Mouse (Mus musculus): Measurements from ENCODE around the gene C7. TPM values are rescaled to one million over a fixed set of nuclear protein-coding genes. Genes with fewer than 3 reads are reported as not detected.

Gene C7
- polyA plus RNA-seq (2015; fragmentation: Nextera tagmentation; extraction: Ambion mirVana): 0.05 and 0.06 TPM in 2 replicates

DNA sequence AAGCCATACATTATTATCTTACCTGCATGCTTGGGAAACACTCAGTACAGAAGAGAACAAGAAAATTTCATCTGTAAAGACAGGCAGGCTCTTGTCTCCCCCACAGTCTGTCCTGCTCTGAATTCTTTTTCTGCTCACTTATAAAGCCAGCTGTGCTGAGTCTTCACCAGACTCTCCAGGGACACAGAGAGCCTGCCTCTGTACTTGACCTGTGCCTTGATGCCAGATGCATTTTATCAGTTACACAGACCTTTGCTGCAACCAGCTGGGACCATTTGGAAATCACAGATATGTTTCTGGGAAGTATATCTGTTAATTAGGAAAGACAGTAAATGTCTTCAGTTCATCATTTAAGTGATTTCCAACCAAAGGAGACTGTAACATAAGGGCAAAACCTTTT lies at the start of gene C7:
Gene C7 (minus strand): TSS at position 106 of the 400 bp plus-strand sequence.
- Histone ChIP-seq H3K36me3 (ENCODE audit: control insufficient read depth, insufficient read depth, low read length) (no peaks in the 10 kb centered on the region), H3K9ac (ENCODE audit: low read depth, low read length) (no peak within 1 kb of the TSS), H3K27ac (ENCODE audit: low read length) (no peak within 1 kb of the TSS), H3K27me3 (replicated peaks; ENCODE audit: control insufficient read depth, insufficient read depth, low read length) (no peaks in the 10 kb centered on the region), H3K9me3 (ENCODE audit: control insufficient read depth, low read length) (peaks cover 6% of the 10 kb centered on the region; the same call in 1 of the 2 replicates), H3K4me1 (ENCODE audit: control insufficient read depth, insufficient read depth, low read length) (no peaks in the 10 kb centered on the region), H3K4me3 (ENCODE audit: low read length) (no peak within 1 kb of the TSS), H3K4me2 (ENCODE audit: low read depth, low read length) (no peak within 1 kb of the TSS)
- ATAC-seq: no peak

DNA sequence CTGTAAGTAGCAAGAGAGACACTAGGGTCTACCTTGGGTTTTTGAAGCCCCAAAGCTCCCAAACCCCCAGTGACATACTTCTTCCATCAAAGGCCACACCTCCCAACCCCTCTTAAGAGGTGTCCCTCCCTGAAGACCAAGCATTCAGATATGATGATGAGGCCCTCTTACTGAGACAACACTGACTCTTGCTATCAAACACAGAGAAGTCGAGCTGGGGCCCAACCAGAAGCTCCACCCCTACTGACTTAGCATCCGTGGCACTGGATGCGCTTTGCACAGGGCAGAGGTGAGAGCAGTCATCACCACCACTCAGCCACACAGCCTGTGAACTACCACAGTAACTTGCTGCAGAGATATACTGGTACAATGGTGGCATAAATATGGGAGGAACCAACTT lies 49.1 kb upstream of the C7 start:
- no peak overlapping the region for H3K9ac ChIP-seq (ENCODE audit: low read depth, low read length)
- no peaks in the 10 kb centered on the region for H3K9me3 ChIP-seq (ENCODE audit: control insufficient read depth, low read length)
- peaks cover 3% of the 10 kb centered on the region for H3K4me1 ChIP-seq (ENCODE audit: control insufficient read depth, insufficient read depth, low read length)
- H3K4me2 ChIP-seq (ENCODE audit: low read depth, low read length): no peak overlapping the region
- 82% methylated on average over 3 of the region's 3 CpGs for WGBS
- no peaks in the 10 kb centered on the region for H3K36me3 ChIP-seq (ENCODE audit: control insufficient read depth, insufficient read depth, low read length)
- no peak overlapping the region for H3K4me3 ChIP-seq (ENCODE audit: low read length)
- ATAC-seq: no peak
- no peak overlapping the region for H3K27ac ChIP-seq (ENCODE audit: low read length)
- H3K27me3 ChIP-seq (replicated peaks; ENCODE audit: control insufficient read depth, insufficient read depth, low read length): no peaks in the 10 kb centered on the region

DNA sequence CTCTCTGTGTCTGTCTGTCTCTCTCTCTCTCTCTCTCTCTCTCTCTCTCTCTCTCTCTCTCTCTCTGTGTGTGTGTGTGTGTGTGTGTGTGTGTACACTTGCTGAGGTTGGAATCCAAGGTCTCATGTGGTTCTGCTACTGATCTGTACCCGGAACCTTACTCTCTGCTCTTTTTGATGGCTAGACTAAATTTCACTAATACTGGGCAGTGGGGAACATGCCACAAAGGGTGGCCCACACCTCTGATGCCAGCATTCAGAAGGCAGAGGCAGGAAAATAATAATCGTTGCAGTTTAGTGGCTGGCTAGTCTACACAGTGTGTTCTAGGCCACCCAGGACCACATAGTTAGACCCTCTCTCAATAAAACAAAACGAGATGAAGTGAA lies 45.1 kb upstream of the C7 start:
- Histone ChIP-seq H3K4me1 (ENCODE audit: control insufficient read depth, insufficient read depth, low read length) (no peaks in the 10 kb centered on the region), H3K4me2 (ENCODE audit: low read depth, low read length) (0 out of 2 replicates have a peak overlapping the region, but pooled peaks have one; percentile 42), H3K27ac (ENCODE audit: low read length) (no peak overlapping the region), H3K36me3 (ENCODE audit: control insufficient read depth, insufficient read depth, low read length) (no peaks in the 10 kb centered on the region), H3K4me3 (ENCODE audit: low read length) (no peak overlapping the region), H3K27me3 (replicated peaks; ENCODE audit: control insufficient read depth, insufficient read depth, low read length) (no peaks in the 10 kb centered on the region), H3K9me3 (ENCODE audit: control insufficient read depth, low read length) (no peaks in the 10 kb centered on the region), H3K9ac (ENCODE audit: low read depth, low read length) (peak overlapping the region; percentile 26; the same call in 1 of the 2 replicates)
- 82% methylated on average over 3 of the region's 3 CpGs for WGBS
- ATAC-seq: 0 out of 2 replicates have a peak, but pooled peaks have one; percentile 32

DNA sequence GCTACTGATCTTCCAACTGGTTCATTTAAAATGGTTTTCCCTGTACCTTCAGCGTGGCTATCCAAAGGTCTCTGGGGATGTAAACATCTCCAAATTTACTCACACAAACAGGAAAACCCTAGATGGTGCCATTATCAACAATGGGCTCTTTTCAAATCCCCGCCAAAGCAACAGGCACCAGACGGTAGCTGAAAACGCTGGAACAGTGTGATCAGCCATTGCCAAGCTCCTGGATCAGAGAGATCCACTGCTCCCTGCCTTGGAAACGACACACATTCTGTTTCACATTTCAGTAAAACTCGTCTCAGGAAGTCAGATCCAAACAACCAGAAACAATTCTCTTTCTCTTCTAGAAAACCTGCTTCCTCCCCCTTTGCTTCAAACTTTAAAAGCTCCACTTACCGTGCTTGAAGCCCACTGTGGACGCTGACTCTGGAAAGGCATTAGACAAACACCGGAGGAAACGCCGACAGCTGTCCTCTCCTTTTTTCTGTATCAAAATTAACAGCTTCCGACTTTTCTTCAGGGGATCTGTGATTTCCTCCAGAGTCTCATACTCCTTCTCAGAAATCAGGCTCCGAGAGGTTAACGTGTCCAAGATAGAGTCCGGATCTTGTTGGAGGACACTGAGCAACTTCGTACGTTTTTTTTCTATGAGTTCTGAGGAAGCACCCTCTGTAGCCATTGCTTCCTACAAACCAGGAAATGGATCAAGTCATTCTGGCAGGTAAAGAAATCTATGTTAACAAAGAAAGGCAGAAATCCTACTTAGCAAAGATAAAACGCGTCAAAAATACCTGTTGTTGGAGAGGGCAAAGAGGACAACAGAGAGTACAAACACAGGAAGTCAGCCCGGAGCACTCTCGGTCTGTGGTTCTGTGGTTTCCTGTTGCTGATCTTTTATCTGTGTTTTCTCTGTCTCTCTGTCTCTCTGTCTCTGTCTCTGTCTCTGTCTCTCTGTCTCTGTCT lies 44.4 kb upstream of the C7 start, which contains the start of gene Card6:
Gene Card6 (minus strand): TSS at position 854 of the 969 bp plus-strand sequence.
- H3K4me1 ChIP-seq (ENCODE audit: control insufficient read depth, insufficient read depth, low read length): no peaks in the 10 kb centered on the region
- peak within 1 kb of the TSS; percentile 43 for H3K27ac ChIP-seq (ENCODE audit: low read length)
- peak within 1 kb of the TSS; percentile 42 for H3K4me2 ChIP-seq (ENCODE audit: low read depth, low read length)
- peak within 1 kb of the TSS; percentile 35 for H3K4me3 ChIP-seq (ENCODE audit: low read length)
- WGBS: 43% methylated on average over 21 of the region's 21 CpGs
- no peaks in the 10 kb centered on the region for H3K36me3 ChIP-seq (ENCODE audit: control insufficient read depth, insufficient read depth, low read length)
- no peaks in the 10 kb centered on the region for H3K27me3 ChIP-seq (replicated peaks; ENCODE audit: control insufficient read depth, insufficient read depth, low read length)
- peak within 1 kb of the TSS; percentile 26 for H3K9ac ChIP-seq (ENCODE audit: low read depth, low read length)
- ATAC-seq: no peak; the same call in 1 of the 2 replicates
- H3K9me3 ChIP-seq (ENCODE audit: control insufficient read depth, low read length): no peaks in the 10 kb centered on the region

DNA sequence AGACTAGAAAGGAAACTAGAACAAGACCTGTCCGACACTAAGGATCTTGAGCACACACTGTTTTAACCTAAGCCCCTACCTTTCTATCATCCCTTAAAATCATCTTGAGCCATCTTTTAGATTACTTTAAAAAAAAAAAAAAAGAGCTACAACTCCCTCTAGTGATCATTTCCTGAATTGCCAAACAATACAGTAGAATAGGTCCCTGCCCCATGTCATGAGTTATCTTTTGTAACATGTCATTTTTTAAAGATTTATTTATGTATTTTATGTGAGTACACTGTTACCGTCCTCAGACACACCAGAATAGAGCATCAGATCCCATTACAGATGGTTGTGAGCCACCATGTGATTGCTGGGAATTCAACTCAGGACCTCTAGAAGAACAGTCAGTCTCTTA lies 42.8 kb upstream of the C7 start:
- Histone ChIP-seq H3K27ac (ENCODE audit: low read length) (no peak overlapping the region), H3K36me3 (ENCODE audit: control insufficient read depth, insufficient read depth, low read length) (no peaks in the 10 kb centered on the region), H3K27me3 (replicated peaks; ENCODE audit: control insufficient read depth, insufficient read depth, low read length) (no peaks in the 10 kb centered on the region), H3K4me2 (ENCODE audit: low read depth, low read length) (no peak overlapping the region), H3K9ac (ENCODE audit: low read depth, low read length) (no peak overlapping the region), H3K4me3 (ENCODE audit: low read length) (no peak overlapping the region), H3K4me1 (ENCODE audit: control insufficient read depth, insufficient read depth, low read length) (no peaks in the 10 kb centered on the region), H3K9me3 (ENCODE audit: control insufficient read depth, low read length) (no peaks in the 10 kb centered on the region)
- WGBS: 52% methylated on average over 2 of the region's 2 CpGs
- ATAC-seq: peak; percentile 31; the same call in 1 of the 2 replicates

DNA sequence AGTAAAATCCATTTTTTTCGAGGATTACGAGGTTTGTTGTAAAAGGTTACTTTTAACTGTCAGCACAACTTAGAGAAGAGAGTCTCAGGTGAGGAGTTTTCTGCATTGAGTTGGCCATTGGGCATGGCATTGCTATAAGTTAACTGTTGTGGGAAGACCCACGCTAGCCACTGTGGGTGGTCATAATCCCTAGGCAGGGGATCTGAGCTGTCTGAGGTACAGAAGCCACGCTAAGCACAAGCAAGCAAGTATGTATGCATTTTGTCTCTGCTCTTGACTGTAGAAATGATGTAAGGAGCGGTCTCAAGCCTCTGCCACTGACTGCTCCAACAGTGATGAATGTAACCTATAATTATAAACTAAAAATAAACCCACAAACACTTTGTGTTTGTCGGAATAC lies 42.4 kb upstream of the C7 start:
- Histone ChIP-seq H3K9me3 (ENCODE audit: control insufficient read depth, low read length) (no peaks in the 10 kb centered on the region), H3K4me1 (ENCODE audit: control insufficient read depth, insufficient read depth, low read length) (no peaks in the 10 kb centered on the region), H3K27me3 (replicated peaks; ENCODE audit: control insufficient read depth, insufficient read depth, low read length) (no peaks in the 10 kb centered on the region), H3K9ac (ENCODE audit: low read depth, low read length) (no peak overlapping the region), H3K4me2 (ENCODE audit: low read depth, low read length) (no peak overlapping the region), H3K27ac (ENCODE audit: low read length) (no peak overlapping the region), H3K36me3 (ENCODE audit: control insufficient read depth, insufficient read depth, low read length) (no peaks in the 10 kb centered on the region), H3K4me3 (ENCODE audit: low read length) (no peak overlapping the region)
- ATAC-seq: no peak
- WGBS: 78% methylated on average over 6 of the region's 6 CpGs

DNA sequence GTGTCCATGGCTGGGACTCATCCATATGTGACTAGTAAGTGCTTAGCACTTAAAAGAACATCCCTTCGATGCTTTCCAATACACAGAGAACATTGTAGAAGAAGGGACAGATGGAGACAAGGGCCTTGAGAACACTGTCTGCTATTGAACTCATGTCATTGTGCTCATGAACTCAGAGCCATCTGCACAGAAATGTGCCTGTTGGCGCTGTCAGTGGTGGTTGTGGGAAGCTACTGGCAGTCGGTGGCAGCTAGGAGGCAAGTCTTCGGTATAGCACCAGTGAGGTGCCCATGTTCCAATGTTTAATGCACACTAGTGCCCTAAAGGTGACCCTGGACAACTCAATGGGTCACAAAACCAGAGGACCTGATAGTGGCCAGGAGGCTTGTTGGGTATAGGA lies 38.8 kb upstream of the C7 start:
- 89% methylated on average over 4 of the region's 4 CpGs for WGBS
- H3K4me3 ChIP-seq (ENCODE audit: low read length): no peak overlapping the region

DNA sequence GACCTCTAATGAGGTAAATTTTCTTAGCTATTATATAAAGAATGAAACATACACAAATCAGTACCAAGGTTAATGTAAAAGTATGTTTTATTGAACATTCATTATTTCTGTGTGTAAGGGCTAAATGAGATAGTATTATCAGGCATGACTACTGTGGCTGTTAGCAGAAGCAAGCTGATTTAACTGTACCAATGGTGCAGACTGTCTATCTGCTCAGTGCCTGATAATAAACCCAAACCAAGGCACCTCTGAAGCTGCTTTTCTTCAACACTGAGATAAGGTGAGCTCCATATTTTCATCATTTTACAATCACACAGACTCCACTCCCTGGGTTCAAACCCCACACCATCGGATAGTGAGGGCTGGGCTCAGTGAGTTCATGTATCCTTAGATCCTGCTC lies 33.8 kb upstream of the C7 start:
- Histone ChIP-seq H3K9me3 (ENCODE audit: control insufficient read depth, low read length) (no peaks in the 10 kb centered on the region), H3K9ac (ENCODE audit: low read depth, low read length) (no peak overlapping the region), H3K4me2 (ENCODE audit: low read depth, low read length) (no peak overlapping the region), H3K27ac (ENCODE audit: low read length) (no peak overlapping the region), H3K36me3 (ENCODE audit: control insufficient read depth, insufficient read depth, low read length) (peaks cover 3% of the 10 kb centered on the region; the same call in 1 of the 2 replicates), H3K4me3 (ENCODE audit: low read length) (no peak overlapping the region), H3K4me1 (ENCODE audit: control insufficient read depth, insufficient read depth, low read length) (no peaks in the 10 kb centered on the region), H3K27me3 (replicated peaks; ENCODE audit: control insufficient read depth, insufficient read depth, low read length) (no peaks in the 10 kb centered on the region)
- no peak for ATAC-seq
- 92% methylated on average over 1 of the region's 1 CpGs for WGBS

More for the DNA sequence above, 38.8 kb upstream of the C7 start:
- H3K27ac ChIP-seq (ENCODE audit: low read length): no peak overlapping the region
- peaks cover 3% of the 10 kb centered on the region; the same call in 1 of the 2 replicates for H3K36me3 ChIP-seq (ENCODE audit: control insufficient read depth, insufficient read depth, low read length)
- H3K27me3 ChIP-seq (replicated peaks; ENCODE audit: control insufficient read depth, insufficient read depth, low read length): no peaks in the 10 kb centered on the region
- H3K4me2 ChIP-seq (ENCODE audit: low read depth, low read length): no peak overlapping the region
- no peaks in the 10 kb centered on the region for H3K9me3 ChIP-seq (ENCODE audit: control insufficient read depth, low read length)
- no peak for ATAC-seq
- H3K4me1 ChIP-seq (ENCODE audit: control insufficient read depth, insufficient read depth, low read length): no peaks in the 10 kb centered on the region
- H3K9ac ChIP-seq (ENCODE audit: low read depth, low read length): no peak overlapping the region

DNA sequence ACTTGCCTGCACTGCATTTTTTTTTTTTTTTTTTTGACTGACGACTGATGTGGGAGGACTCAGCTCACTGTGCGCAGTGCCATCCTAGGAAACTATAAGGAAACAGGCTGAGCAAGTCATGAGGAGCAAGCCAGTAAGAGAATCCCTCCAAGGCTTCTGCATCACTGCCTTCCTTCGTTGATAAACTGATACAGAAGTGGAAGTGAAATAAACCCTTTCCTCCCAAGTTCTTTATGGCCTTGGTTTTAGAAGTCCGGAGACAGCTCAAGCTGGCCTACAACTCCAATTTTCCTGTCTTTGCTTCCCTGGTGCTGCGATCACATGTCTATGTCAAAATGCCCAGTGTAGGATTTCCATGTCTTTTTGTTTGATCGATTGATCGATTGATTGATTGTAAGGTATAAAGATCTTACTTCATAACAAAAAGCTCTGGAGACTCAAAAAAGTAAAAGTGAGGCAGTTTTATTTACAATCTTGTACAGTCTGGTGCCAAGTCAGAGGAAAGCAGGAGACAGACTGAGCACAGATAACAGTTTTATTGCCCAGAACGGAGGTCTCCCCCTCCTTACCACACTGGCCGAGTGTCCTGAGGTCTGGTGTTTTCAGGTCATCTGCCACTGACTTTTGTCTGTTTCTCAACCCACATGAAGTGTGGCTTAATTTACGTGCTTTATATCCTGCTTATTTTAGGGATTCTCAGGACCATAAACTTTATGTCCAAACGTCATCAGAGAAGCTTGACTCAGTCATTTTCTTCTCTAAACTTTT lies 32.2 kb upstream of the C7 start:
- no peak for ATAC-seq
- H3K4me2 ChIP-seq (ENCODE audit: low read depth, low read length): no peak overlapping the region
- H3K4me1 ChIP-seq (ENCODE audit: control insufficient read depth, insufficient read depth, low read length): no peaks in the 10 kb centered on the region
- no peaks in the 10 kb centered on the region for H3K27me3 ChIP-seq (replicated peaks; ENCODE audit: control insufficient read depth, insufficient read depth, low read length)
- H3K9ac ChIP-seq (ENCODE audit: low read depth, low read length): no peak overlapping the region
- no peaks in the 10 kb centered on the region for H3K9me3 ChIP-seq (ENCODE audit: control insufficient read depth, low read length)
- H3K36me3 ChIP-seq (ENCODE audit: control insufficient read depth, insufficient read depth, low read length): peaks cover 3% of the 10 kb centered on the region; the same call in 1 of the 2 replicates
- H3K27ac ChIP-seq (ENCODE audit: low read length): no peak overlapping the region
- H3K4me3 ChIP-seq (ENCODE audit: low read length): no peak overlapping the region
- 71% methylated on average over 11 of the region's 11 CpGs for WGBS
